Mouse (Mus musculus): ENCODE results near the gene Krtap5-1. TPM values are rescaled to one million over a fixed set of nuclear protein-coding genes. Genes with fewer than 3 reads are reported as not detected.
"Not testable (repeated sequence)": the region's sequence is repeated elsewhere in the genome, so short reads cannot be mapped to it uniquely, and the experiment has no call there.

Krtap5-1 gene
- total and polyA plus RNA-seq, 3 experiments = not detected

GRCm38 (mm10) chr7:142322641-142323040 is 25.7 kb upstream of the Krtap5-1 start:
- no peak overlapping the region for H3K27ac ChIP-seq (ENCODE audit: insufficient read depth, low read depth)
- H3K4me3 ChIP-seq (replicated peaks in 1 of 3; ENCODE audit: low read depth in 2 of 3, low read length in 2 of 3, poor library complexity in 1 of 3) = no peak overlapping the region
- peaks cover 63% of the 10 kb centered on the region for H3K27me3 ChIP-seq (replicated peaks)
- no peaks in the 10 kb centered on the region for H3K9me3 ChIP-seq (replicated peaks; ENCODE audit: low read length)
- dilution Hi-C loops (cut with MboI; ENCODE audit: extremely low pct_ligation_motif_present, extremely low pct_unique_long_range_greater_than_20kb, low sequenced_read_pairs) = no loop called here
- no peaks in the 10 kb centered on the region for H3K79me2 ChIP-seq (replicated peaks; ENCODE audit: control insufficient read depth, extremely low read depth, insufficient read depth, poor library complexity, severe bottlenecking)
- H3K36me3 ChIP-seq (replicated peaks in 1 of 2; ENCODE audit: control insufficient read depth in 1 of 2, insufficient read depth in 1 of 2, low read length in 1 of 2) = no peaks in the 10 kb centered on the region
- in situ Hi-C loops (cut with MboI; ENCODE audit: low pct_ligation_motif_present, low pct_unique_long_range_greater_than_20kb, low sequenced_read_pairs) = no loop called here
- no peak overlapping the region for H3K9ac ChIP-seq (ENCODE audit: insufficient read depth, low read depth)
- no peak overlapping the region for H3K4me2 ChIP-seq (ENCODE audit: insufficient read depth, low read depth, poor library complexity, severe bottlenecking)
- no peak for DNase-seq (ENCODE audit: extremely low read depth)
- no peak for TF ChIP-seq PAX5 (IDR thresholded peaks at IDR 0.05; ENCODE audit: low read length)
- no peak for TF ChIP-seq HCFC1 (IDR thresholded peaks at IDR 0.05; ENCODE audit: low read depth, low read length)
- no peak for TF ChIP-seq CTCF (conservative IDR thresholded peaks at IDR 0.05 in 1 of 2, IDR thresholded peaks at IDR 0.05 in 1 of 2; ENCODE audit: low read depth in 2 of 2, low read length in 2 of 2)
- TF ChIP-seq ZNF384 (IDR thresholded peaks at IDR 0.05; ENCODE audit: low read depth, low read length) = no peak
- no peak for TF ChIP-seq SMC3 (IDR thresholded peaks at IDR 0.05; ENCODE audit: low read depth, low read length)
- no peak for TF ChIP-seq MXI1 (IDR thresholded peaks at IDR 0.05; ENCODE audit: low read depth, low read length)
- no peak for TF ChIP-seq UBTF (IDR thresholded peaks at IDR 0.05; ENCODE audit: low read depth, low read length)
- no peak for TF ChIP-seq TBP (conservative IDR thresholded peaks at IDR 0.05; ENCODE audit: low read depth, low read length)
- no peak for TF ChIP-seq CHD1 (IDR thresholded peaks at IDR 0.05; ENCODE audit: low read depth, low read length)
- no peak for TF ChIP-seq SIN3A (IDR thresholded peaks at IDR 0.05; ENCODE audit: low read length)
- TF ChIP-seq USF2 (conservative IDR thresholded peaks at IDR 0.05; ENCODE audit: low read depth, low read length) = no peak
- TF ChIP-seq NRF1 (IDR thresholded peaks at IDR 0.05; ENCODE audit: low read depth, low read length) = no peak
- TF ChIP-seq ELF1 (IDR thresholded peaks at IDR 0.05; ENCODE audit: low read depth, low read length) = no peak
- TF ChIP-seq POLR2A (IDR thresholded peaks at IDR 0.05; ENCODE audit: low read depth, low read length) = no peak
- no peak for TF ChIP-seq GABPA (IDR thresholded peaks at IDR 0.05; ENCODE audit: insufficient replicate concordance, low read depth, low read length)
- no peak for TF ChIP-seq EP300 (IDR thresholded peaks at IDR 0.05; ENCODE audit: low read length)
- TF ChIP-seq MAZ (IDR thresholded peaks at IDR 0.05; ENCODE audit: low read depth, low read length) = no peak
- TF ChIP-seq ZMIZ1 (IDR thresholded peaks at IDR 0.05; ENCODE audit: low read depth, low read length) = no peak
- no peak for TF ChIP-seq RAD21 (IDR thresholded peaks at IDR 0.05; ENCODE audit: low read depth, low read length)
- TF ChIP-seq ETS1 (conservative IDR thresholded peaks at IDR 0.05; ENCODE audit: low read depth, low read length) = no peak
- H3K4me1 ChIP-seq (ENCODE audit: control insufficient read depth in 1 of 2, insufficient read depth in 2 of 2) = no peaks in the 10 kb centered on the region

- H3K4me2 ChIP-seq (ENCODE audit: insufficient read depth, low read depth, poor library complexity, severe bottlenecking); H3K9me3 ChIP-seq (replicated peaks; ENCODE audit: low read length); DNase-seq (ENCODE audit: extremely low read depth); H3K79me2 ChIP-seq (replicated peaks; ENCODE audit: control insufficient read depth, extremely low read depth, insufficient read depth, poor library complexity, severe bottlenecking); H3K9ac ChIP-seq (ENCODE audit: insufficient read depth, low read depth); H3K4me1 ChIP-seq (ENCODE audit: control insufficient read depth in 1 of 2, insufficient read depth in 2 of 2); in situ Hi-C loops (cut with MboI; ENCODE audit: low pct_ligation_motif_present, low pct_unique_long_range_greater_than_20kb, low sequenced_read_pairs); H3K4me3 ChIP-seq (replicated peaks in 1 of 3; ENCODE audit: low read depth in 2 of 3, low read length in 2 of 3, poor library complexity in 1 of 3); dilution Hi-C loops (cut with MboI; ENCODE audit: extremely low pct_ligation_motif_present, extremely low pct_unique_long_range_greater_than_20kb, low sequenced_read_pairs); H3K36me3 ChIP-seq (replicated peaks in 1 of 2; ENCODE audit: control insufficient read depth in 1 of 2, insufficient read depth in 1 of 2, low read length in 1 of 2); H3K27ac ChIP-seq (ENCODE audit: insufficient read depth, low read depth): not testable (repeated sequence)
- peaks cover 59% of the 10 kb centered on the region for H3K27me3 ChIP-seq (replicated peaks)
Observed at GRCm38 (mm10) chr7:142321637-142322306, 24.9 kb upstream of the Krtap5-1 start.

All from CH12.LX (cell line).